Mouse (Mus musculus) small intestine, adult 2 months (tissue): ENCODE measurements at regions not wholly inside any gene's neighbourhood (a gene's known extent, or its start where the extent isn't known, plus 50 kb on each side); places are given as distances from the start of the nearest gene placed in this dataset.

Source experiments
- CTCF ChIP-seq: fragments of 200-500 bp; IDR thresholded peaks from 2 replicates; pipeline ENCODE4 v1.5.1; 2012; ENCODE audit warnings: low read depth, mild to moderate bottlenecking, control low read depth, inconsistent platforms, low read length, moderate library complexity, mixed read lengths; ENCODE audit not compliant: insufficient replicate concordance, insufficient read length; ENCODE audit errors: extremely low read depth
- POLR2A ChIP-seq: fragments of 200-500 bp; IDR thresholded peaks from 2 replicates; pipeline ENCODE4 v1.6.1; 2012; ENCODE audit warnings: low read depth, mild to moderate bottlenecking, control low read depth, inconsistent platforms, low read length, moderate library complexity

GRCm38 (mm10) chr19:28770419-28770818, 64.4 kb upstream of the Slc1a1 start:
- TF ChIP-seq CTCF (no peak), POLR2A (no peak)
